Mouse (Mus musculus): Measurements from ENCODE around the gene Mtmr10. TPM values are rescaled to one million over a fixed set of nuclear protein-coding genes. Genes with fewer than 3 reads are reported as not detected.

Gene Mtmr10
- polyA plus RNA-seq, 1 experiment = 15.2 TPM

DNA sequence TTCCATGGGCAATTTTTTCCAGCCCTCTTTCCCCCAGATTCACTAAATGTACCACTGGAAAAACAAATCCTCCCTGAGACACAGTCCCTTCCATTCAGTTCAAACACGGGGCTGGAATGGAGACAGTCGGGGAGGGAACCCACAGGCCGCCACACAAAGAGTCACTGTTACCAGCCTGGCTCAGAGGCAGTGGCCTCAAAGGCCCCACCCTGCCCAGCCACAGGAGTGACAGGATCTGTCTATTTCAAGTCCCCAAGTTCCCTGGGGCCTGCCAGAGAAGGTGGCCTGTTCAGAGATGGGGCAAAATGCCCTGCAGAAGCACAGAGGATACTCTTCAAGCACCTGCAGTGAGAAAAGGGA lies 73.1 kb downstream of the Mtmr10 start:
- no peak overlapping the region for H3K9ac ChIP-seq (ENCODE audit: low read depth, poor library complexity, severe bottlenecking)
- H3K9me3 ChIP-seq (replicated peaks; ENCODE audit: control insufficient read depth, insufficient read depth, low read length, poor library complexity, severe bottlenecking) = no peaks in the 10 kb centered on the region
- H3K4me1 ChIP-seq (ENCODE audit: control insufficient read depth, insufficient read depth, low read length) = no peaks in the 10 kb centered on the region
- TF ChIP-seq CTCF (IDR thresholded peaks at IDR 0.05; ENCODE audit: low read depth, low read length) (no peak), EP300 (IDR thresholded peaks at IDR 0.05; ENCODE audit: insufficient read depth, low read depth, low read length) (no peak), POLR2A (IDR thresholded peaks at IDR 0.05; ENCODE audit: insufficient read depth, low read length) (no peak)
- H3K4me3 ChIP-seq (ENCODE audit: low read depth, low read length) = no peak overlapping the region
- H3K27me3 ChIP-seq (ENCODE audit: control insufficient read depth, insufficient read depth, low read length, poor library complexity, severe bottlenecking) = no peaks in the 10 kb centered on the region
- no peak overlapping the region for H3K27ac ChIP-seq (ENCODE audit: insufficient read depth, low read length)
- 0 out of 2 replicates have a peak, but pooled peaks cover 4% of the 10 kb centered on the region for H3K36me3 ChIP-seq (ENCODE audit: control insufficient read depth, insufficient read depth, low read length, poor library complexity, severe bottlenecking)

GRCm38 (mm10) chr7:64365863-64366262 lies 78.4 kb downstream of the Mtmr10 start:
- Histone ChIP-seq H3K4me1 (ENCODE audit: control insufficient read depth, insufficient read depth, low read length) (no peaks in the 10 kb centered on the region), H3K27me3 (ENCODE audit: control insufficient read depth, insufficient read depth, low read length, poor library complexity, severe bottlenecking) (no peaks in the 10 kb centered on the region), H3K9me3 (replicated peaks; ENCODE audit: control insufficient read depth, insufficient read depth, low read length, poor library complexity, severe bottlenecking) (no peaks in the 10 kb centered on the region), H3K4me3 (ENCODE audit: low read depth, low read length) (no peak overlapping the region), H3K27ac (ENCODE audit: insufficient read depth, low read length) (no peak overlapping the region), H3K9ac (ENCODE audit: low read depth, poor library complexity, severe bottlenecking) (no peak overlapping the region), H3K36me3 (ENCODE audit: control insufficient read depth, insufficient read depth, low read length, poor library complexity, severe bottlenecking) (peaks cover 7% of the 10 kb centered on the region; the same call in 1 of the 2 replicates)
- TF ChIP-seq POLR2A (IDR thresholded peaks at IDR 0.05; ENCODE audit: insufficient read depth, low read length) (no peak), EP300 (IDR thresholded peaks at IDR 0.05; ENCODE audit: insufficient read depth, low read depth, low read length) (no peak)

GRCm38 (mm10) chr7:64369841-64370240 lies 82.4 kb downstream of the Mtmr10 start:
- H3K27me3 ChIP-seq (ENCODE audit: control insufficient read depth, insufficient read depth, low read length, poor library complexity, severe bottlenecking) = no peaks in the 10 kb centered on the region
- peaks cover 2% of the 10 kb centered on the region; the same call in 1 of the 2 replicates for H3K36me3 ChIP-seq (ENCODE audit: control insufficient read depth, insufficient read depth, low read length, poor library complexity, severe bottlenecking)
- no peak overlapping the region for H3K27ac ChIP-seq (ENCODE audit: insufficient read depth, low read length)
- H3K9me3 ChIP-seq (replicated peaks; ENCODE audit: control insufficient read depth, insufficient read depth, low read length, poor library complexity, severe bottlenecking) = no peaks in the 10 kb centered on the region
- TF ChIP-seq POLR2A (IDR thresholded peaks at IDR 0.05; ENCODE audit: insufficient read depth, low read length) = no peak
- no peak for TF ChIP-seq EP300 (IDR thresholded peaks at IDR 0.05; ENCODE audit: insufficient read depth, low read depth, low read length)
- no peak for TF ChIP-seq CTCF (IDR thresholded peaks at IDR 0.05; ENCODE audit: low read depth, low read length)
- no peak overlapping the region for H3K4me3 ChIP-seq (ENCODE audit: low read depth, low read length)
- no peak overlapping the region for H3K9ac ChIP-seq (ENCODE audit: low read depth, poor library complexity, severe bottlenecking)
- no peaks in the 10 kb centered on the region for H3K4me1 ChIP-seq (ENCODE audit: control insufficient read depth, insufficient read depth, low read length)

- Histone ChIP-seq H3K4me1 (ENCODE audit: control insufficient read depth, insufficient read depth, low read length) (no peaks in the 10 kb centered on the region), H3K27me3 (ENCODE audit: control insufficient read depth, insufficient read depth, low read length, poor library complexity, severe bottlenecking) (no peaks in the 10 kb centered on the region), H3K9ac (ENCODE audit: low read depth, poor library complexity, severe bottlenecking) (no peak overlapping the region), H3K27ac (ENCODE audit: insufficient read depth, low read length) (no peak overlapping the region), H3K4me3 (ENCODE audit: low read depth, low read length) (no peak overlapping the region), H3K36me3 (ENCODE audit: control insufficient read depth, insufficient read depth, low read length, poor library complexity, severe bottlenecking) (peaks cover 8% of the 10 kb centered on the region), H3K9me3 (replicated peaks; ENCODE audit: control insufficient read depth, insufficient read depth, low read length, poor library complexity, severe bottlenecking) (no peaks in the 10 kb centered on the region)
- no peak for TF ChIP-seq POLR2A (IDR thresholded peaks at IDR 0.05; ENCODE audit: insufficient read depth, low read length)
- TF ChIP-seq CTCF (IDR thresholded peaks at IDR 0.05; ENCODE audit: low read depth, low read length) = no peak
- TF ChIP-seq EP300 (IDR thresholded peaks at IDR 0.05; ENCODE audit: insufficient read depth, low read depth, low read length) = no peak
These were observed 84.8 kb downstream of the Mtmr10 start for GRCm38 (mm10) chr7:64371940-64372878.

DNA sequence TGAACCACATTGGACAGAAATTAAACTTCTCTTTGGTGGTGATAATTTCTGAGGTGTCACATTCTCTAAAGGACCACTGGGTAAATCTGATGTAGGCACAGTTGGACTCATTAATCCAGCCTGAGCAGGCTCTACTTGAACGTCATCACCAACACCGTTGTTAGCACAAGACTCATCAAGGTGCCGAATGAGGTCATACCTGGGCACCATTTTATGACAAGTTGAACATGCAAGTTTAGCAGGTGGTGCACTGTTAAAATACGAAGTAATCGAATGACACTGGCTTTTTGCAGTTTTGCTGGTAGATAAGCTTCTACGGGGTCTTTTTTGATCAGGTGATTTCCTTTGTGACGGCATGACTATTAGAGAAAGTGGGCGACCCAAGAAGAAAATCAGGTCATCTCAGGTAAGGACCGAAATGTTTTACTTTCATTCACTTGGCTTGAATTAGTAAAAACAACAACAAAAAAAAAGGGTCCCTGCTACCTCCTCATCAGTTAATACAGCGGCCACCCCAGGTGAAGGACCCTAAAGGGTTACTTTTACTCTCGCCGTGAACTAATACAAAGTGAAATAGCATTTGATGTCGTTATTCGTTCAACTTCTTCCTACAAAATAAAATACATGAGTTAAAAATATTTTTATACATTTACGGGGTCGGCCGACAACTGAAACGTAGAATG lies 85.8 kb downstream of the Mtmr10 start:
- TF ChIP-seq CTCF (IDR thresholded peaks at IDR 0.05; ENCODE audit: low read depth, low read length) (no peak), EP300 (IDR thresholded peaks at IDR 0.05; ENCODE audit: insufficient read depth, low read depth, low read length) (no peak), POLR2A (IDR thresholded peaks at IDR 0.05; ENCODE audit: insufficient read depth, low read length) (no peak)

More for the DNA sequence above, 85.8 kb downstream of the Mtmr10 start:
- no peaks in the 10 kb centered on the region for H3K27me3 ChIP-seq (ENCODE audit: control insufficient read depth, insufficient read depth, low read length, poor library complexity, severe bottlenecking)
- H3K4me1 ChIP-seq (ENCODE audit: control insufficient read depth, insufficient read depth, low read length) = no peaks in the 10 kb centered on the region
- no peak overlapping the region for H3K27ac ChIP-seq (ENCODE audit: insufficient read depth, low read length)
- peaks cover 18% of the 10 kb centered on the region for H3K36me3 ChIP-seq (ENCODE audit: control insufficient read depth, insufficient read depth, low read length, poor library complexity, severe bottlenecking)
- no peaks in the 10 kb centered on the region for H3K9me3 ChIP-seq (replicated peaks; ENCODE audit: control insufficient read depth, insufficient read depth, low read length, poor library complexity, severe bottlenecking)
- H3K9ac ChIP-seq (ENCODE audit: low read depth, poor library complexity, severe bottlenecking) = peak overlapping the region; percentile 20
- H3K4me3 ChIP-seq (ENCODE audit: low read depth, low read length) = peak overlapping the region; percentile 67
